Mouse (Mus musculus): ENCODE results near the gene Gcnt1. TPM values are rescaled to one million over a fixed set of nuclear protein-coding genes. Genes with fewer than 3 reads are reported as not detected.

Gcnt1 gene
- polyA plus RNA-seq, 1 experiment from 2014 or later = 5.9 TPM

DNA sequence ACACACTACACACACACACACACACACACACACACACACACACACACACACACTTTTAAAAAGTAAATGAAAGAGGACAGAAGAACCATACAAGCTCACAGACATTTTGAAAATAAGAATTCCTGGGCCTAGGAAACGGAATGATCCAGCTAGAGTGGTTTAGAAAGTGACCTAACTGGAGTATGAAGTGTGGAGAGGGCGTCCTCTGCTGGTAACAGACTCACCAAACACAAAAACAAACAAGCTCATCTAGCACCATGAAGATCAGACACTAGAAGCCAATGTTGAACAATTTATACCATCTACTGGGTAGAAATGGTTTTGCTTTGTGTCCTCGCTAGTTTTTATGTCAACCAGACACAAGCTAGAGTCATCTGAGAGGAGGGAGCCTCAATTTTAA lies 7.9 kb downstream of the Gcnt1 start:
- H3K9ac ChIP-seq = no peak overlapping the region
- 41% methylated on average over 3 of the region's 3 CpGs for WGBS
- H3K36me3 ChIP-seq = no peaks in the 10 kb centered on the region
- H3K4me1 ChIP-seq = no peaks in the 10 kb centered on the region
- no peak for ATAC-seq (ENCODE audit: insufficient number of reproducible peaks, insufficient read depth, low FRiP score, low TSS enrichment)
- H3K4me3 ChIP-seq = no peak overlapping the region
- no peaks in the 10 kb centered on the region for H3K9me3 ChIP-seq
- H3K27ac ChIP-seq = no peak overlapping the region
- no peak overlapping the region for H3K4me2 ChIP-seq (replicated peaks)
- H3K27me3 ChIP-seq = no peaks in the 10 kb centered on the region

DNA sequence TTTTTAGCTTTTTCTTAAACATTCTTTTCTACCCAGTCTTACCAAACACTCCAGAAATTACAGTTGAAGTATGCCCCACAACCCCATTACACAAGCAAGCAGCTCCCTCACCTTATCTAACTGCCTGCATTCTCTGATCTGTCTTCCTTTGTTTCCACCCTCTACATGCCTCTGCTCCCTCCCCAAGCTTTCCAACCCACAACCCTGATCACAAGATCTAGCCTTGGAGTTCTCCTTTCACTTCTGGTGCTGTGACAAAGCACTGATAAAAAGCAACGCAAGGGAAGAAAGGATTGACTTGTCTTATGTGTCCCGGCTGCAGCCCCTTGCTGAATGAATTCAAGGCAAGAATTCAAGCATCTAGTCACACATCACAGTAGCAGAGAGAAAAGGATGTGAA lies 11.5 kb downstream of the Gcnt1 start:
- 76% methylated on average over 2 of the region's 2 CpGs for WGBS

GRCm38 (mm10) chr19:17359315-17359890 lies 13.2 kb downstream of the Gcnt1 start:
- no peak overlapping the region for H3K4me3 ChIP-seq
- no peaks in the 10 kb centered on the region for H3K4me1 ChIP-seq
- no peak for ATAC-seq (ENCODE audit: insufficient number of reproducible peaks, insufficient read depth, low FRiP score, low TSS enrichment)
- no peak overlapping the region for H3K27ac ChIP-seq
- no peaks in the 10 kb centered on the region for H3K9me3 ChIP-seq
- H3K9ac ChIP-seq = no peak overlapping the region
- H3K27me3 ChIP-seq = 0 out of 2 replicates have a peak, but pooled peaks cover 7% of the 10 kb centered on the region
- no peaks in the 10 kb centered on the region for H3K36me3 ChIP-seq
- 79% methylated on average over 14 of the region's 14 CpGs for WGBS
- no peak overlapping the region for H3K4me2 ChIP-seq (replicated peaks)

More for the DNA sequence above, 11.5 kb downstream of the Gcnt1 start:
- no peak for ATAC-seq (ENCODE audit: insufficient number of reproducible peaks, insufficient read depth, low FRiP score, low TSS enrichment)
- Histone ChIP-seq H3K4me2 (replicated peaks) (no peak overlapping the region), H3K27me3 (no peaks in the 10 kb centered on the region), H3K9me3 (no peaks in the 10 kb centered on the region), H3K4me3 (no peak overlapping the region), H3K36me3 (no peaks in the 10 kb centered on the region), H3K9ac (no peak overlapping the region), H3K4me1 (no peaks in the 10 kb centered on the region), H3K27ac (no peak overlapping the region)

GRCm38 (mm10) chr19:17357391-17357790 lies 15.3 kb downstream of the Gcnt1 start:
- H3K27me3 ChIP-seq = 0 out of 2 replicates have a peak, but pooled peaks cover 9% of the 10 kb centered on the region
- H3K36me3 ChIP-seq = no peaks in the 10 kb centered on the region

DNA sequence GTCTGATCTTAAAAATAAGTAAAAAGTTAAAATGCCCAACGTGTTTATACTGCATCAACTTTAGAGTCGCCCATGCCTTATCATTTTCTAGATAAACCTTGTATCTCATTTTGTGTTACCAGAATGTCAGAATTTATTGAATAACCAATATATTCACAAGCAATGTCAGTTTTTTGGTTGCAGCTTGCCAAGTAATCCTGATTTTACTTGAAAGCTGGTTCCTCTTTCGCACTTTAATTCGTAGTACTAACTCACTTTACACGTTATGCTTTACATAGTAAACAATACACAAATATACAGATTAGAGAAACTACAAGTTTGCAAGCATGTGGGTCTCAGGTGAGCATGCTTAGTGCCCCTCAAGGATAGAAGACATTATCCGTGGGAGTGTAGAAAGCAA lies 15.7 kb downstream of the Gcnt1 start:
- no peak overlapping the region for H3K9ac ChIP-seq
- no peak overlapping the region for H3K4me3 ChIP-seq
- H3K4me2 ChIP-seq (replicated peaks) = peak overlapping the region; percentile 82
- H3K36me3 ChIP-seq = no peaks in the 10 kb centered on the region
- no peak overlapping the region for H3K27ac ChIP-seq
- H3K27me3 ChIP-seq = 0 out of 2 replicates have a peak, but pooled peaks cover 9% of the 10 kb centered on the region
- 67% methylated on average over 6 of the region's 6 CpGs for WGBS
- ATAC-seq (ENCODE audit: insufficient number of reproducible peaks, insufficient read depth, low FRiP score, low TSS enrichment) = no peak
- H3K4me1 ChIP-seq = no peaks in the 10 kb centered on the region
- H3K9me3 ChIP-seq = no peaks in the 10 kb centered on the region

More at GRCm38 (mm10) chr19:17357391-17357790, 15.3 kb downstream of the Gcnt1 start:
- H3K4me3 ChIP-seq = no peak overlapping the region
- H3K9me3 ChIP-seq = no peaks in the 10 kb centered on the region
- no peak overlapping the region for H3K9ac ChIP-seq
- no peak for ATAC-seq (ENCODE audit: insufficient number of reproducible peaks, insufficient read depth, low FRiP score, low TSS enrichment)
- 64% methylated on average over 3 of the region's 3 CpGs for WGBS
- H3K4me2 ChIP-seq (replicated peaks) = no peak overlapping the region
- no peak overlapping the region for H3K27ac ChIP-seq
- H3K4me1 ChIP-seq = no peaks in the 10 kb centered on the region

- Histone ChIP-seq H3K36me3 (no peaks in the 10 kb centered on the region), H3K9me3 (no peaks in the 10 kb centered on the region), H3K9ac (peak overlapping the region; percentile 49), H3K4me2 (replicated peaks) (peak overlapping the region; percentile 82), H3K27ac (no peak overlapping the region), H3K4me3 (peak overlapping the region; percentile 50), H3K27me3 (0 out of 2 replicates have a peak, but pooled peaks cover 9% of the 10 kb centered on the region), H3K4me1 (no peaks in the 10 kb centered on the region)
- peak; percentile 87; the same call in 1 of the 2 replicates for ATAC-seq (ENCODE audit: insufficient number of reproducible peaks, insufficient read depth, low FRiP score, low TSS enrichment)
- WGBS = 2% methylated on average over 50 of the region's 50 CpGs
Observed at GRCm38 (mm10) chr19:17355950-17356867, 16.4 kb downstream of the Gcnt1 start.

GRCm38 (mm10) chr19:17355361-17355760 lies 17.3 kb downstream of the Gcnt1 start:
- Histone ChIP-seq H3K9me3 (no peaks in the 10 kb centered on the region), H3K36me3 (no peaks in the 10 kb centered on the region), H3K27ac (no peak overlapping the region), H3K27me3 (0 out of 2 replicates have a peak, but pooled peaks cover 9% of the 10 kb centered on the region), H3K4me1 (no peaks in the 10 kb centered on the region), H3K4me2 (replicated peaks) (peak overlapping the region; percentile 82), H3K4me3 (peak overlapping the region; percentile 50), H3K9ac (no peak overlapping the region)
- no peak for ATAC-seq (ENCODE audit: insufficient number of reproducible peaks, insufficient read depth, low FRiP score, low TSS enrichment)
- 34% methylated on average over 4 of the region's 4 CpGs for WGBS

DNA sequence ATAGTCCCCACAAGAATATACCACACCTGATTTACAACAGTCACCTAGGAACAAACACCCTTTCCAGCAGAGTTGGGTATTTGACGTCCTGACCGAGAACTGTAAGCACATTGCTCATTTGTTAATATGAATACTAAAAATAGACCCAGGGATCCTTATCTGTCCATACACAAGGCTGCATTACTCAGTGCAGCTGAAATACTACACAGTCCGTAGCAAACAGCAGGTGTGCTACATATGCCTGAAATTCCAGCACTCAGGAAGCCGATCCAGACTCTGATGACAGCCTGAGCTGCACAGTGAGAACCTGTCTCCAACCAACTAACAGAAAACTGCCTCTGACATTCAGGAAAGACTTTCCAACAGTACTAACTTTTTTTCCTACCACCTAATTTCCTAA lies 17.8 kb downstream of the Gcnt1 start:
- Histone ChIP-seq H3K4me1 (no peaks in the 10 kb centered on the region), H3K9me3 (no peaks in the 10 kb centered on the region), H3K27me3 (0 out of 2 replicates have a peak, but pooled peaks cover 9% of the 10 kb centered on the region), H3K36me3 (no peaks in the 10 kb centered on the region), H3K27ac (no peak overlapping the region), H3K4me2 (replicated peaks) (peak overlapping the region; percentile 82; the same call in 1 of the 2 replicates), H3K9ac (no peak overlapping the region), H3K4me3 (no peak overlapping the region)
- WGBS = 58% methylated on average over 4 of the region's 4 CpGs
- ATAC-seq (ENCODE audit: insufficient number of reproducible peaks, insufficient read depth, low FRiP score, low TSS enrichment) = no peak

DNA sequence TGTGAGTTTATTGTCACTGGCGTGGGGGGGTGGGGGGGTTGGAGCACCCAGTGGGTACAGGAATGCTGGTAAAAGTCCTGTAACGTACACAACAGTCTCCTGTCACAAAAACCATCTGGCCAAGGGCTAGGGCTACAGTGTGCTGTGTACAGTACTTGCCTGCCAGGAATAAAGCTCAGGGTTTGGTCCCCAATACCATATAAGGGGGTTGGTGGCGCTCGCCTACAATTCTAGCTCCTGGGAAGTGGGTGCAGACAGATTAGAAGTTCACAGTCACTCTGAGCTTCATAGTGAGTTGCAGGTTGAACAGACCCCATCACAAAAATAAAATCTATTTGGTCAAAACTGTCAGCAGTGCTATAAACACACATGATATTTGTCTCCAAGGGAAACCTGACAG lies 18.3 kb downstream of the Gcnt1 start:
- Histone ChIP-seq H3K36me3 (no peaks in the 10 kb centered on the region), H3K27me3 (0 out of 2 replicates have a peak, but pooled peaks cover 9% of the 10 kb centered on the region), H3K9me3 (no peaks in the 10 kb centered on the region), H3K4me1 (no peaks in the 10 kb centered on the region), H3K27ac (no peak overlapping the region), H3K4me2 (replicated peaks) (0 out of 2 replicates have a peak overlapping the region, but pooled peaks have one; percentile 4), H3K9ac (no peak overlapping the region), H3K4me3 (no peak overlapping the region)
- WGBS = 68% methylated on average over 4 of the region's 4 CpGs
- no peak for ATAC-seq (ENCODE audit: insufficient number of reproducible peaks, insufficient read depth, low FRiP score, low TSS enrichment)

DNA sequence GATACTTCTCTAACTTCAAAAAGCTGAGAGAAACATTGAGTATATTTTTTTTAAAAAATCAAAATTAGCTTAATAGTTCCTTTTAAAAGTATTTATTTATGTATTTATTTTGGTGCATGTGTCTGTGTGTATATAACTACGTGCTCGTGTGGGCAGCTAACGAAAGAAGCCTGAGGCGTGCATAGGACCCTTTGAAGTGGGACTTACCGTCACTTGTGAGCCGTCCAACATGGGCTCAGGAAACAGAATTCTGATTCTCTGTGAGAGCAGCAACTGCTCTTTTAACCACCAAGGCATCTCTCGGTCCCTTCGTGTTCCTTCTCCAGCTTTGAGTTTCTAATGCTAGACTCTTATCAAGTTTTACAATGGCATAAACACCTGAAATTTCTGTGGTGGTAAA lies 18.9 kb downstream of the Gcnt1 start:
- no peaks in the 10 kb centered on the region for H3K9me3 ChIP-seq
- no peak overlapping the region for H3K4me2 ChIP-seq (replicated peaks)
- no peak overlapping the region for H3K9ac ChIP-seq
- no peaks in the 10 kb centered on the region for H3K4me1 ChIP-seq
- WGBS = 67% methylated on average over 8 of the region's 8 CpGs
- no peak overlapping the region for H3K4me3 ChIP-seq
- no peak overlapping the region for H3K27ac ChIP-seq
- ATAC-seq (ENCODE audit: insufficient number of reproducible peaks, insufficient read depth, low FRiP score, low TSS enrichment) = no peak
- H3K36me3 ChIP-seq = no peaks in the 10 kb centered on the region
- 0 out of 2 replicates have a peak, but pooled peaks cover 9% of the 10 kb centered on the region for H3K27me3 ChIP-seq

GRCm38 (mm10) chr19:17347852-17348251 lies 24.8 kb downstream of the Gcnt1 start:
- Histone ChIP-seq H3K27ac (no peak overlapping the region), H3K36me3 (no peaks in the 10 kb centered on the region), H3K4me2 (replicated peaks) (no peak overlapping the region), H3K9me3 (no peaks in the 10 kb centered on the region), H3K9ac (no peak overlapping the region), H3K27me3 (no peaks in the 10 kb centered on the region), H3K4me1 (no peaks in the 10 kb centered on the region), H3K4me3 (no peak overlapping the region)
- no peak for ATAC-seq (ENCODE audit: insufficient number of reproducible peaks, insufficient read depth, low FRiP score, low TSS enrichment)
- WGBS = 80% methylated on average over 2 of the region's 2 CpGs
